Mouse (Mus musculus) erythroblast, embryonic 14.5 days (primary cell): Measurements from ENCODE around the gene BC025920. TPM values are rescaled to one million over a fixed set of nuclear protein-coding genes. Genes with fewer than 3 reads are reported as not detected.

Experiments used
- H3K27me3 ChIP-seq: 2 replicates; pipeline ENCODE4 v1.6.1; 2012; ENCODE audit warnings: inconsistent platforms; ENCODE audit not compliant: control insufficient read depth
- H3K36me3 ChIP-seq: 2 replicates; pipeline ENCODE4 v1.6.1; 2012; ENCODE audit warnings: mild to moderate bottlenecking, inconsistent platforms; ENCODE audit not compliant: control insufficient read depth
- H3K4me1 ChIP-seq: 2 replicates; pipeline ENCODE4 v1.6.1; 2012; ENCODE audit warnings: inconsistent platforms; ENCODE audit not compliant: control insufficient read depth
- H3K4me3 ChIP-seq: replicated peaks from 2 replicates; pipeline ENCODE3; 2012; ENCODE audit warnings: moderate library complexity, mild to moderate bottlenecking, inconsistent platforms
- H3K9me3 ChIP-seq: 2 replicates; pipeline ENCODE4 v1.6.1; 2012; ENCODE audit warnings: low read length, inconsistent platforms, mixed read lengths; ENCODE audit not compliant: control insufficient read depth
- GATA1 ChIP-seq: IDR thresholded peaks from 2 replicates; pipeline ENCODE4 v1.6.1; 2012; ENCODE audit warnings: low read length, inconsistent platforms, mixed read lengths
- TAL1 ChIP-seq: IDR thresholded peaks from 3 replicates; pipeline ENCODE4 v1.6.1; 2012; ENCODE audit warnings: low read length, inconsistent platforms, mixed read lengths
- polyA plus RNA-seq: library from polyadenylated mRNA; stranded (reverse); fragments of >175 nt; gene quantifications from 2 replicates; pipeline ENCODE4 v1.2.3, GENCODE M21; 2012

Gene BC025920
- polyA plus RNA-seq, 1 experiment = 0.07 TPM

DNA sequence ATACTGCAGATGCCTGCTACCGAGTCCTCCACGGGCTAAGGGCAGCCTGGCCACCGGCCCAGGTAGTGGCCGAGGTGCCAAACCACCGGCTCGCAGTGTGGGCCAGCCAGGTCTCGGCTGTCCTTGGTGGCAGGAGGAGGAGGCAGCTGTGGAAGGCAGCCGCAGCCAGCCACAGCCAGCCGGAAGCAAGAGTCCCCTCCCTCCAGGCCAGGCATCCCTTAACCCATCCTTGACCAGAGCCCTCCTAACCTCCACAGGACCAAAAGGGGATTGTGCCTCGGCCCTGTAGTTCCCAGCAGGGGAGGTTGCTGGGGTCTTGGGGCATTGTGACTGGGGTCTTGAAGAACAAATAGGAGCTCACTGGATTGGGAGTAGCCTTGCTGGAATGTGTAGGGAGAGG, 41.9 kb upstream of the BC025920 start:
- H3K4me3 ChIP-seq = no peak overlapping the region
- H3K4me1 ChIP-seq = peaks cover 69% of the 10 kb centered on the region
- no peak for TF ChIP-seq GATA1
- no peak for TF ChIP-seq TAL1
- no peaks in the 10 kb centered on the region for H3K9me3 ChIP-seq
- H3K27me3 ChIP-seq = peaks cover 12% of the 10 kb centered on the region
- peaks cover 53% of the 10 kb centered on the region for H3K36me3 ChIP-seq

DNA sequence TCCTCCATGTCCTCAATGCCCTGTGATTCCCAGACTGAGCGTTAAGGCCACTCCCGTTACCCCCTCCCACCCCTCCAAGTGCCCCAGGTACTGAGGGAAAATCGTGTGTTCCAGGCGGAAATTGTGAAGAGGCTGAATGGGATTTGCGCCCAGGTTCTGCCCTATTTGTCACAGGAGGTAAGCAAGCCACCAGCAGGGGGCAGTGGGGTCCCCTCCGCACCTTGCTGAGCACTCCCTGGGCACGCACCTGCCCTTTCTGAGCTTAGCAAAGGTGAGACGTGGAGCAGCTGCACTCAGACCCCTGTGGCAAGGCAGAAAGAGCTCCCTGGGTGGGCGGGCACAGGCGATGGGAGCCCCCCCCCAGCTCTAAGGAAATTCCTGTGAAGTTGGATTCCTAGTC, 41.3 kb upstream of the BC025920 start:
- no peak for TF ChIP-seq GATA1
- no peak for TF ChIP-seq TAL1
- H3K9me3 ChIP-seq = no peaks in the 10 kb centered on the region
- H3K27me3 ChIP-seq = peaks cover 16% of the 10 kb centered on the region
- H3K36me3 ChIP-seq = peaks cover 53% of the 10 kb centered on the region
- H3K4me3 ChIP-seq = no peak overlapping the region
- peaks cover 69% of the 10 kb centered on the region for H3K4me1 ChIP-seq

DNA sequence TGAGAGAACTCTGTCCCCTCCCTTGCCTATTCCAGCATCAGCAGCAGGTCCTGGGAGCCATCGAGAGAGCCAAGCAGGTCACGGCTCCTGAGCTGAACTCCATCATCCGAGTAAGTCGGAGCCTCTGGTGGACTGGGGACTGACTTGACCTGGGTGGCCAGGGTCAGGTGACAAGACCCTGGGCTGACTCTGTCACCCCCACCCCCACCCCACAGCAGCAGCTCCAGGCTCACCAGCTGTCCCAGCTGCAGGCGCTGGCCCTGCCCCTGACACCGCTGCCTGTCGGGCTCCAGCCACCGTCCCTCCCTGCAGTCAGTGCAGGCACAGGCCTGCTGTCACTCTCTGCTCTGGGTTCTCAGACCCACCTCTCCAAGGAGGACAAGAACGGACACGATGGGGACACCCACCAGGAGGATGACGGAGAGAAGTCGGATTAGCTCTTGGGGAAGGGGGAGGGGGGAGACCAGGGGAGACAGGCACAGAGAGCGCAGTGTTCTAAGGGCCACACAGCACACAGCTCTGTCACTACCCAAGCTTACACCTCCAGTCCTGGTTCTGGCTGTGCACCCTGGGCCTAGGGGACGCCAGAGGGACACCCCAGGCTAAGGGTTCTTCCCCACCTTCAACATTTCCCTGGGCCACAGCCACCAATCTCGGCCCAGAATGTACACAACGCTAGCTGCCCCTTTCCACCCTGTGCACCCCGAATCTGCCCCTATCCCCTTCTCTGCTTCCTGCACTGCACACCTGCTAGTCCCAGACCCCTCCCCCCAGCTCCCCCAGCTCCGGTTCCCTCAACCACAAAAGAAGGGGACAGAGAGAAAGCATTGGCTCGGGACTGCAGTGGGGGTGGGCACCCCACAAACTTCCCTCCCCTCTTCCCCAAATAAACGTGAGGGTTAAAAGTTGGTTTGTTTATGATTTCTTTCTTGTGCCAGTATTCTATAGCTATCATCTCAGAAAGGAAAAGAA, 40.5 kb upstream of the BC025920 start:
- H3K27me3 ChIP-seq = peaks cover 21% of the 10 kb centered on the region
- peaks cover 69% of the 10 kb centered on the region for H3K4me1 ChIP-seq
- H3K36me3 ChIP-seq = peaks cover 53% of the 10 kb centered on the region
- H3K4me3 ChIP-seq = no peak overlapping the region
- TF ChIP-seq GATA1 (no peak), TAL1 (no peak)
- H3K9me3 ChIP-seq = no peaks in the 10 kb centered on the region

DNA sequence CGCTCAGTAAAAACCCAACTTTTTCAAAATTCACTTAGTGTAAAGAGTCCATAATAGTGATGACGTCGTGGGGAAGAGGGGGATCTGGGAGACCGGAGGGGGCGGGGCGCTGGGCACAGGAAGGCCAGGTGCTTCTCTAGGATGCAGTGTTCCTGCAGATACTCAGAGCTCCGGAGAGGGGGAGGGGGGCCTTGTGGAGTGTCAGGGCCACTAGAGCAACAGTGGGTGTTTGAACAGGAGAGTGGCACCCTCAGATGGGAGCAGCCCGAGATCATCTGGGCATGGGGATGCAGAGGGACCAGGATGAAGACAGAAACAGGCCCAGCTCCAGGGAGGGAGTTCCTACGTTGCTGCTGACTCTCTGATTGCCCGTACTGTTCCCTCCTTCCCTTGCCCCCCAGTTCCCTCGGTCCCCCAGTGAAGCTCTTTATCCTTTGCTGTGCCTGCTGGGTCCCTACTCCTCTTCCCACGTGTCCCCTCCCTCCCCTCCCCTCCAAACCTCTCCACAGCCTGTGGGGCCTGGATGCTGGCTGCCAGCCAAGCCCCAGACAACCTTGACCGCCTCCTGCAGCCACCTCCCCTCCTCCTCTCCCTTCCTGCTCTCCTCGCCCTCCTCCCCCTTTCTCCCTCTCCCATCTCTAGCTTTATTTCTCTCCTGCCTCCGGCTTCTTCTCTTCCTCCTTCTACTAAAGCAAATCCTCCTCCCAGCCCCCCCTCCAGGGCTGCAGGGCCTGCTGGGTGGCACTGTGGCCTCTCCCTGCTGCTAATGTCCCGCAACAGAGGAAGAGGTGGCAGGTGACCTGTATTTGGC, 37.5 kb upstream of the BC025920 start:
- H3K9me3 ChIP-seq = no peaks in the 10 kb centered on the region
- peaks cover 72% of the 10 kb centered on the region for H3K4me1 ChIP-seq
- H3K27me3 ChIP-seq = peaks cover 29% of the 10 kb centered on the region
- no peak overlapping the region for H3K4me3 ChIP-seq
- no peak for TF ChIP-seq GATA1
- TF ChIP-seq TAL1 = no peak
- H3K36me3 ChIP-seq = peaks cover 31% of the 10 kb centered on the region

DNA sequence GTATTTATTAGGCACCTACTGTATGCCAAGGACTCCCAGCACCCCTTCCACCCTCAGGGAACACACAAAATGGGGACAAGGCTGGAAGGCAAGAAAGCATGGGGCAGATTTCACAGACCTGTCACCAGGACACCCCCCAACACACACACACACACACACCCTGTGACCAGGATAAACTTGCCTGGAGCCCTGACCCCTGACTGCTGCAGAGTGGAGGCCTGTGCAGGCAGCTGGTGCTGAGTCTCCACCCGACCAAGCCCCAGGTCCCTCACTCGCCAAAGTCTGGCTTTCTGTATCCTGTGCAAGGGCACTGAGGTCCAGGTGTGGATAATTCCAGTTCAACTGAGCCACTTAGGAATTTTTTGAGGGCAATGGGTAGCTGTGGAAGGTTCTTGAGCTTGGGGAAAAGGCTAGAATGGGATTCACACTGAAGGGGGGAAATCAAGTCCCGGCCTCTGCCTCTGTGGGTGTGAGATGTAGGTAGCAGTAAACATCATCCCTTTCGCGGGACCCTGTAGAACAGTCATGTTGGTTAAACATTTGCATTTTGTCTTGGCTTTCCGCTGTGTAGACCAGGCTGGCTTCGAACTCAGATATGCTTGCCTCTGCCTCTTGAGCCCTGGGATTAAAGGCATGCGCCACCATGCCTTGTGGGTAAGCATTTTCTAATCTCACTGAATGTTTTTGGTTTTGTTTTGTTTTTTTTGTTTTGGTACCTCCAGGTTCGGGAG, 36.4 kb upstream of the BC025920 start:
- peaks cover 21% of the 10 kb centered on the region for H3K36me3 ChIP-seq
- TF ChIP-seq GATA1 = no peak
- TF ChIP-seq TAL1 = no peak
- H3K9me3 ChIP-seq = no peaks in the 10 kb centered on the region
- H3K4me3 ChIP-seq = no peak overlapping the region
- peaks cover 72% of the 10 kb centered on the region for H3K4me1 ChIP-seq
- H3K27me3 ChIP-seq = peaks cover 39% of the 10 kb centered on the region

DNA sequence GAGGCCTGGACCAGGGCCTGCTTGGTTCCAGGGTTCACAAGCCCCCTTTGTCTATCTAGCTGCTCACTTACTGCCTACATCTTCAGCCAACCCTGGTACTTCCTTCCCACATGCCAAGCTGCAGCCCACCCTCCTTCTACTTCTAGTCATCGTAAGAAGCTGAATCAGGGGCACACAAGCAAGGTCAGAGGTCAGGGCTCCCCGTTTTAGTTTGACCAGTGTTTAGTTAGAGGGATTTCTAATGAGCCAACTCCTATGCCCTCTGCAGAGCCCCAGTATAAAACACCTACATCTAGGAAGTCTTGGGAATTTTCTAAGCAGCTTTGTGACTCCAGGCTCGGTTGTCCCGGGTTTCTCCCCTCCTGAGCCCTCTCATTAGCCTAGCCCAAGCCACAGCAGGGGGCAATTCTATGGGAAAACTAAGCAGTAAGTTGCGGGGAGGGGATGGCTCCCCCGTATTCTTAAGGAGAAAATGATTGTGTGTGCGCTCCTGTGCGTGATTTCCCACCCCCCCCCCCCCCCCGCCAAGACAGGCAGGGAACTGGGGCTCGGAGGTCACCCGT, 35.8 kb upstream of the BC025920 start:
- peaks cover 46% of the 10 kb centered on the region for H3K27me3 ChIP-seq
- H3K9me3 ChIP-seq = no peaks in the 10 kb centered on the region
- H3K36me3 ChIP-seq = peaks cover 15% of the 10 kb centered on the region
- H3K4me1 ChIP-seq = peaks cover 77% of the 10 kb centered on the region
- TF ChIP-seq TAL1 (no peak), GATA1 (no peak)
- peak overlapping the region; percentile 76 for H3K4me3 ChIP-seq

DNA sequence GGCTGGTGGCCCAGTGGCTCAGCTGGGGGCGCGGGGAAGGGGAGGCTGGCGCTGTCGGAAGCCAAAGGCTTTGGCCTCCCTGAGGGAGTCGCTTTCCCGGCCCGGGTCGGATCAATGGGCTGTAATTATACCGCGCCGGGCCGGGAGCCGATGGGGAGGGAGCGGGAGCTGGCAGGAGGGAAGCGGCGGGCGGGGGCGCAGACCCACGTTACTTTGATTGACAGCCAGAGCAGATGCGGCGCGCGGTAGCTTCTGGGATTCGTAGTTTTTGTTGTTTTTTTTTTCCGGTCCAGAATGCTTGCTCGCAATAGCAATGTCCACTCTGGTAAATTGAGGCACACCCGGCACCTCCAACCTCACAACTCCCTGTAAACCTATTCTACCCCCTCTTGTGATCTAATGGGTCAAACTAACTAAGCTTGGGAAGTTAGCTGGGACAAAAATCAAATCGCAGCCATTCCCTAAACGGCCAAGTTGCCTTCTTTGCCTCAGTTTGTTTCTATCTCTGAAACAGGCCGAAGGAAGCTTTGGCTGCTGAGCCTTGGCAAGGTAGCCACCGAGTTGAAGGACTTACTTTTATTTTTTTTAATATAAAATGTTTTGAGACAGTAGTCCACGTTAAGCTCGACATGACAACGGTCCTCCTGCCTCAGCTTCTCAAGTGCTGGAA, 35.1 kb upstream of the BC025920 start:
- H3K9me3 ChIP-seq = no peaks in the 10 kb centered on the region
- peaks cover 52% of the 10 kb centered on the region for H3K27me3 ChIP-seq
- peaks cover 8% of the 10 kb centered on the region for H3K36me3 ChIP-seq
- TF ChIP-seq TAL1 = no peak
- no peak for TF ChIP-seq GATA1
- peaks cover 80% of the 10 kb centered on the region for H3K4me1 ChIP-seq
- peak overlapping the region; percentile 76 for H3K4me3 ChIP-seq

DNA sequence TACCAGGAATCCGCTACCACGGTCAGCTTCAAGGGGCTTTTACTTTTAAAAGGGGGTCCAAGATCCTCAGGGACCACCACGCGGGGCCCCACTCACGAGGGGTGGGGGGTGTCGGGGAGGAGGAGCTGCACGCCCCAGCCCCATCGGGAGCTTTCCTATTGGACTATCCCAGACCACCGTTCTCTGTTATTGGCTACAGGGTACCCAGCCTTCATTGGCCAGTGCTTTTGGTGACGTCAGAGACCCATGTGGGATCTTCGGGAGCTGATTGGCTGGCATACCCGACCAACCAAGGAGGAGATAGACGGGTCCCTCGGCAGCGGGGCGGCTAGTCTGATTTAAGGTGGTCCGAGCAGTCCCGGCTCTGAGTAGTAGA, 34.6 kb upstream of the BC025920 start:
- TF ChIP-seq TAL1 (no peak), GATA1 (no peak)
- peak overlapping the region; percentile 76 for H3K4me3 ChIP-seq
- H3K4me1 ChIP-seq = peaks cover 85% of the 10 kb centered on the region
- H3K27me3 ChIP-seq = peaks cover 57% of the 10 kb centered on the region
- H3K36me3 ChIP-seq = peaks cover 3% of the 10 kb centered on the region
- no peaks in the 10 kb centered on the region for H3K9me3 ChIP-seq
